In the genomic region with DNA sequence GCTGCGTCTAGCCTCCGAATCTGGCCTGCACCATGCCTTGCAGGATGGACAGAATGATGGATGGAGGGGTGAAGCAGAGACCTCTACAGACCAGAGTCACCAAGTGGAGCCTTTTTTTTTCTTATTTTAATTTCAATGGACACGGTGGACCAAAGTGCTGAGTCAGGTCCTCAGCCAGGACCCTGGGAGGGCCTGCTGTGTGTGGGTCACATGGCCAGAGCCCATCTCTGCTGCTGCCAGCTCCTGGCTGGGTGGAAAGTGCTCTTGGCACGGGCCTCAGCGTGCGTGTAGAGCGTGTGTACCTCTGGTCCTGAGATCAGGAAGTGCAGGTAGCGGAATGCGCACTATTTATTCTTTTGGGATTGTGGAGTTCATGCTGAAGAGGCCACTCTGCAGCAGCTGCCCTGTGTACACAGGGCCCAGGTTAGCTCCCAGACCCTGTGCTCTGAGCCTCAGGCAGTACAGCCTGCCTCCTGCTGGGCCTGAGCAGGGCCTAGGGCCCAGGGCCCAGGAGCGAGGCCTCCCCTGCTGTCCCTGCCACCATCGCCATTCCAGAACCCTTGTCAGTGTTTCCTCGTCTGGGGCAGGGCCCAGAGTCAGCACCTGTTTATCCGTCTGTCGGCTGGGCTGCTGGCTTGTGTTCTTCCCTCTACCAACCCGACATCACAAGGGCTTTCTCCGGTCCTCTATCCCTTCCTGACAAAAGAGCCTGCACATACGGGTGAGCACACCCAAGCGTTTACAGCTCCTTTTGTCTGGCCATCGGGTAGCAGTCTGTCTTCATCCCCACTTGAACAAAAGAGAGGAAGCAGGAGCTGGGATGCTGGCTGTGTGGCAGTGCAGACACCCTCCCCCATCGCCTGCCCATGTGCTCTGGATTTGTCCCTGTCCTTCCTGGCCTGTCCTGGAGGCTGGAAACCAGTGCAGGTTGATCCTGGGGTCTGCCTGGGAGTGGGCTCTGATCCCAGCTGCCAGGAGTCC, we compare ENCODE assay signal across 9 mouse cellular contexts. TPM values are rescaled to one million over a fixed set of nuclear protein-coding genes. Genes with fewer than 3 reads are reported as not detected.
DNase-seq lines count a peak whose midpoint lies in the region; ATAC-seq and TF ChIP-seq lines count a peak whose summit lies in the region.
"Had no signal": no experiment of that assay in that cellular context is flagged by ENCODE, and none has a peak within 500 bp of the region (broad histone marks: within the 10 kb centered on the region; RNA-seq: fewer than 3 reads in every experiment).

No protein-coding gene starts in this region.

- 0 out of 2 replicates have a peak overlapping the region, but pooled peaks have one; percentile 32 for H3K9ac ChIP-seq in heart, embryonic 15.5 days
- peak overlapping the region; percentile 18; the same call in 1 of the 2 replicates for H3K9ac ChIP-seq in forebrain, postnatal 0 days
- H3K9ac ChIP-seq in midbrain, embryonic 13.5 days (replicated peaks) = peak overlapping the region; percentile 63

- no peak for DNase-seq in heart, postnatal 4 days
- DNase-seq in cerebellum, adult 11 months = peak; percentile 80
- DNase-seq in forebrain, postnatal 0 days = peak; percentile 45
- DNase-seq in left cerebral cortex, adult 8-10 months (ENCODE audit: low spot score in 2 of 2) = no peak
- no peak for DNase-seq in B cell, adult 2 months
- no peak for DNase-seq in heart, adult 11 months

- ATAC-seq in heart, embryonic 15.5 days (replicated peaks; ENCODE audit: insufficient number of reproducible peaks, insufficient read depth, low FRiP score, low read depth) = peak; percentile 56
- ATAC-seq in forebrain, postnatal 0 days = peak; percentile 73
- peak; percentile 68 for ATAC-seq in midbrain, embryonic 13.5 days

- H3K27me3 ChIP-seq in heart, embryonic 15.5 days = no peaks in the 10 kb centered on the region
- H3K27me3 ChIP-seq in forebrain, postnatal 0 days (ENCODE audit: insufficient read depth, low read length) = no peaks in the 10 kb centered on the region
- peaks cover 2% of the 10 kb centered on the region; the same call in 1 of the 2 replicates for H3K27me3 ChIP-seq in midbrain, embryonic 13.5 days
- H3K27me3 ChIP-seq: CH12.LX had no signal

- H3K9me3 ChIP-seq in heart, embryonic 15.5 days (replicated peaks) = no peaks in the 10 kb centered on the region
- H3K9me3 ChIP-seq in forebrain, postnatal 0 days (ENCODE audit: low read length) = no peaks in the 10 kb centered on the region
- H3K9me3 ChIP-seq in midbrain, embryonic 13.5 days = no peaks in the 10 kb centered on the region

- no peak overlapping the region for H3K4me2 ChIP-seq in heart, embryonic 15.5 days
- no peak overlapping the region for H3K4me2 ChIP-seq in forebrain, postnatal 0 days (ENCODE audit: low read depth)
- peak overlapping the region; percentile 17; the same call in 1 of the 2 replicates for H3K4me2 ChIP-seq in midbrain, embryonic 13.5 days (replicated peaks)

- peaks cover 68% of the 10 kb centered on the region for H3K36me3 ChIP-seq in heart, embryonic 15.5 days
- H3K36me3 ChIP-seq in forebrain, postnatal 0 days (ENCODE audit: insufficient read depth) = peaks cover 80% of the 10 kb centered on the region
- H3K36me3 ChIP-seq in midbrain, embryonic 13.5 days = peaks cover 73% of the 10 kb centered on the region

- WGBS in heart, embryonic 15.5 days = 60% methylated on average over 20 of the region's 20 CpGs
- WGBS in forebrain, postnatal 0 days = 18% methylated on average over 20 of the region's 20 CpGs
- 18% methylated on average over 20 of the region's 20 CpGs for WGBS in midbrain, embryonic 13.5 days

- no peak for TF ChIP-seq CTCF in forebrain, postnatal 0 days (IDR thresholded peaks at IDR 0.05; ENCODE audit: low read depth)

- peaks cover 12% of the 10 kb centered on the region for H3K4me1 ChIP-seq in heart, embryonic 15.5 days (replicated peaks)
- no peaks in the 10 kb centered on the region for H3K4me1 ChIP-seq in forebrain, postnatal 0 days (ENCODE audit: insufficient read depth)
- H3K4me1 ChIP-seq in midbrain, embryonic 13.5 days (replicated peaks) = peaks cover 41% of the 10 kb centered on the region

- H3K4me3 ChIP-seq in heart, embryonic 15.5 days = no peak overlapping the region
- no peak overlapping the region for H3K4me3 ChIP-seq in forebrain, postnatal 0 days (ENCODE audit: low read depth, low read length)
- H3K4me3 ChIP-seq in midbrain, embryonic 13.5 days (replicated peaks) = no peak overlapping the region

- peak overlapping the region; percentile 82 for H3K27ac ChIP-seq in heart, embryonic 15.5 days
- peak overlapping the region; percentile 71 for H3K27ac ChIP-seq in forebrain, postnatal 0 days (ENCODE audit: low read depth, low read length)
- H3K27ac ChIP-seq in midbrain, embryonic 13.5 days = peak overlapping the region; percentile 84

RNA-seq across cellular contexts. Expression of gene Dolpp1, which starts 7.4 kb away (rescaled TPM):
- 19.5 and 25.2 TPM in 2 replicates for polyA plus RNA-seq in heart, embryonic 15.5 days (2015; fragmentation: Nextera tagmentation; extraction: Ambion mirVana)
- total RNA-seq in heart, postnatal 4 days (2021) = 10 to 100 TPM; 14.2 to 14.6 TPM
- total RNA-seq in forebrain, postnatal 0 days (2014; rRNA removed) = 52.2 and 92.4 TPM in 2 replicates
- 40.1 and 44.7 TPM in 2 replicates for polyA plus RNA-seq in forebrain, postnatal 0 days (2015; fragmentation: Nextera tagmentation; extraction: Ambion mirVana)
- polyA plus RNA-seq in midbrain, embryonic 13.5 days (2015; fragmentation: Nextera tagmentation; extraction: Ambion mirVana) = 54.7 and 56.6 TPM in 2 replicates
- 10 to 100 TPM; 22.2 to 30.1 (median 27.3) TPM for total RNA-seq in left cerebral cortex, adult 8-10 months (2022)

RNA-seq across cellular contexts. Expression of gene Crat, which starts 16.1 kb away (rescaled TPM):
- polyA plus RNA-seq in heart, embryonic 15.5 days (2015; fragmentation: Nextera tagmentation; extraction: Ambion mirVana) = 108 and 109 TPM in 2 replicates
- 100 to 1,000 TPM; 379 to 401 TPM for total RNA-seq in heart, postnatal 4 days (2021)
- total RNA-seq in forebrain, postnatal 0 days (2014; rRNA removed) = 28.0 and 33.6 TPM in 2 replicates
- polyA plus RNA-seq in forebrain, postnatal 0 days (2015; fragmentation: Nextera tagmentation; extraction: Ambion mirVana) = 20.7 and 24.0 TPM in 2 replicates
- polyA plus RNA-seq in midbrain, embryonic 13.5 days (2015; fragmentation: Nextera tagmentation; extraction: Ambion mirVana) = 18.5 and 21.9 TPM in 2 replicates
- total RNA-seq in left cerebral cortex, adult 8-10 months (2022) = 10 to 100 TPM; 52.0 to 65.8 (median 62.6) TPM

RNA-seq across cellular contexts. Expression of gene Ptpa, which starts 16.4 kb away (rescaled TPM):
- 102 and 119 TPM in 2 replicates for polyA plus RNA-seq in heart, embryonic 15.5 days (2015; fragmentation: Nextera tagmentation; extraction: Ambion mirVana)
- 100 to 1,000 TPM; 139 TPM for total RNA-seq in heart, postnatal 4 days (2021)
- 129 and 132 TPM in 2 replicates for total RNA-seq in forebrain, postnatal 0 days (2014; rRNA removed)
- polyA plus RNA-seq in forebrain, postnatal 0 days (2015; fragmentation: Nextera tagmentation; extraction: Ambion mirVana) = 143 and 148 TPM in 2 replicates
- 128 and 134 TPM in 2 replicates for polyA plus RNA-seq in midbrain, embryonic 13.5 days (2015; fragmentation: Nextera tagmentation; extraction: Ambion mirVana)
- 100 to 1,000 TPM; 174 to 191 (median 186) TPM for total RNA-seq in left cerebral cortex, adult 8-10 months (2022)

RNA-seq across cellular contexts. Expression of gene Miga2, which starts 35.4 kb away (rescaled TPM):
- 32.6 and 35.5 TPM in 2 replicates for polyA plus RNA-seq in heart, embryonic 15.5 days (2015; fragmentation: Nextera tagmentation; extraction: Ambion mirVana)
- 10 to 100 TPM; 52.4 to 63.5 TPM for total RNA-seq in heart, postnatal 4 days (2021)
- 57.4 and 70.8 TPM in 2 replicates for total RNA-seq in forebrain, postnatal 0 days (2014; rRNA removed)
- polyA plus RNA-seq in forebrain, postnatal 0 days (2015; fragmentation: Nextera tagmentation; extraction: Ambion mirVana) = 24.4 and 28.6 TPM in 2 replicates
- polyA plus RNA-seq in midbrain, embryonic 13.5 days (2015; fragmentation: Nextera tagmentation; extraction: Ambion mirVana) = 29.4 and 30.2 TPM in 2 replicates
- 100 to 1,000 TPM; 106 to 121 (median 108) TPM for total RNA-seq in left cerebral cortex, adult 8-10 months (2022)

RNA-seq across cellular contexts. Expression of gene Sh3glb2, which starts 40.3 kb away (rescaled TPM):
- 105 and 140 TPM in 2 replicates for polyA plus RNA-seq in heart, embryonic 15.5 days (2015; fragmentation: Nextera tagmentation; extraction: Ambion mirVana)
- 10 to 100 TPM; 72.7 to 73.7 TPM for total RNA-seq in heart, postnatal 4 days (2021)
- total RNA-seq in forebrain, postnatal 0 days (2014; rRNA removed) = 291 and 292 TPM in 2 replicates
- polyA plus RNA-seq in forebrain, postnatal 0 days (2015; fragmentation: Nextera tagmentation; extraction: Ambion mirVana) = 147 and 156 TPM in 2 replicates
- polyA plus RNA-seq in midbrain, embryonic 13.5 days (2015; fragmentation: Nextera tagmentation; extraction: Ambion mirVana) = 147 and 158 TPM in 2 replicates
- 100 to 1,000 TPM; 279 to 301 (median 286) TPM for total RNA-seq in left cerebral cortex, adult 8-10 months (2022)

Comparison
In these comparisons a context has a peak if more than half of its experiments do, and no peak if none do; other contexts are left out.
1. DNase-seq: peak in cerebellum, adult 11 months (single experiment) and forebrain, postnatal 0 days (single experiment); none in heart, postnatal 4 days (single experiment), left cerebral cortex, adult 8-10 months (0 of 2), B cell, adult 2 months (0 of 2) and heart, adult 11 months (single experiment).
2. RNA of gene Crat, which starts 16.1 kb away (total RNA-seq): 379 to 401 TPM in heart, postnatal 4 days; 52.0 to 65.8 TPM in left cerebral cortex, adult 8-10 months and 28.0 to 33.6 TPM in forebrain, postnatal 0 days; every median in the first group is over 4 times any median in the second.
3. Peak in every context shown above with its lines, with median percentiles within 50 percentile points of each other: ATAC-seq, H3K27ac ChIP-seq and H3K9ac ChIP-seq.